Mouse (Mus musculus) B cell, adult (primary cell): ENCODE measurements around the gene Xirp1. TPM values are rescaled to one million over a fixed set of nuclear protein-coding genes. Genes with fewer than 3 reads are reported as not detected.

ENCODE experiments used
- total RNA-seq: library from RNA; stranded (reverse); gene quantifications from 4 replicates; pipeline ENCODE4 v1.2.4, GENCODE M21; 2023; ENCODE audit not compliant: inconsistent age

The Xirp1 gene
- 0.18 TPM in 2 of 4 replicates, not detected in the others for total RNA-seq

GRCm38 (mm10) chr9:120023086-120023811 lies at the start of gene Xirp1:
TSS of gene Xirp1 (minus strand) at chr9:120023598.

GRCm38 (mm10) chr9:120069779-120070178 lies 46.4 kb upstream of the Xirp1 start, which contains the start of gene Cx3cr1:
TSS of gene Cx3cr1 (minus strand) at chr9:120069879.

DNA sequence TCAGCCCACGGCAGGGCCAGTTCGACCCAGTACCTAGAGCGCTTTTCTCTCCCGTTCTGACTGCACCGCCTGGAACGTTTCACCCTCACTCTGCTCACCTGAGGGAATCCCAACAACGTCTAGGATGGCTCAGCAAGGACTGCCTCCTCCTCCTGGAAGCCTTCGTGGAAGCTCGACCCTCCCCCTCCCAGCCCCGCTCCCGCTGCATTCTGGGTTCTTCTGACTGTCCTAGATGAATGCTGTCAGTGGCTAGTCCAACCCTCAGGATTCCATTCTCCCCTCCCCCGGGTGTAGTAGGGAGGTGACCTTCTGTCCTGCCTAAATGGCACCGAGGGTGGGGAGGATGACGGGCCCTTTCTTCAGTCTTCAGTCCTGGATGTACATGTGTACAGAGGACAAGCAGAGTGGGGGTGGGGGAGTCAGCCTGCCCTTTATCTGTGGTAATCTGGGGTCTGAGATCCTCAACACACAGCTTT lies 38.8 kb downstream of the Xirp1 start, which contains the start of gene Csrnp1:
Gene Csrnp1 (minus strand): TSS at position 123 of the 476 bp plus-strand sequence.

Other genes with a start within 250 kb of the Xirp1 start
- not detected in 4 replicates for gene Scn11a, start 198.1 kb downstream of the Xirp1 start, total RNA-seq
- 61.0 to 84.5 TPM (median 72.6 TPM) in 4 replicates for gene Wdr48, start 128.7 kb downstream of the Xirp1 start, total RNA-seq
- 6.8 to 12.8 TPM (median 11.0 TPM) in 4 replicates for gene Gorasp1, start 86.0 kb downstream of the Xirp1 start, total RNA-seq
- gene Ttc21a, start 86.0 kb downstream of the Xirp1 start, total RNA-seq = not detected in 4 replicates
- 318 to 341 TPM (median 335 TPM) in 4 replicates for gene Csrnp1, start 38.9 kb downstream of the Xirp1 start, total RNA-seq
- gene Cx3cr1, start 46.3 kb upstream of the Xirp1 start, total RNA-seq = 0.13 to 0.18 TPM (median 0.15 TPM) in 3 of 4 replicates, not detected in the other
- gene Ccr8, start 68.5 kb upstream of the Xirp1 start, total RNA-seq = not detected in 4 replicates
- 32.0 to 35.3 TPM (median 33.4 TPM) in 4 replicates for gene Slc25a38, start 86.8 kb upstream of the Xirp1 start, total RNA-seq
- 2,074 to 2,466 TPM (median 2,211 TPM) in 4 replicates for gene Rpsa, start 104.1 kb upstream of the Xirp1 start, total RNA-seq
- gene Mobp, start 126.1 kb upstream of the Xirp1 start, total RNA-seq = not detected in 4 replicates